Mouse (Mus musculus) liver, embryonic 14 days (tissue): ENCODE results near the gene Ranbp3l. TPM values are rescaled to one million over a fixed set of nuclear protein-coding genes. Genes with fewer than 3 reads are reported as not detected.

Experiments
- polyA plus RNA-seq: library from polyadenylated mRNA; depleted of rRNA; stranded (reverse); fragments of >200 nt; gene quantifications from 2 replicates; pipeline ENCODE4 v1.2.3, GENCODE M21; 2012; rRNA removed

Ranbp3l gene
- 0.23 and 0.36 TPM in 2 replicates for polyA plus RNA-seq

GRCm38 (mm10) chr15:8967573-8968228 is at the start of gene Ranbp3l:
Gene Ranbp3l, plus strand, starts transcription at chr15:8967949.

GRCm38 (mm10) chr15:9070912-9071555 is 103.3 kb downstream of the Ranbp3l start, which contains the start of gene Nadk2:
Gene Nadk2, plus strand, starts transcription at chr15:9071260.

Other genes starting within 250 kb of the Ranbp3l start
- gene Nadk2, start 103.3 kb downstream of the Ranbp3l start, polyA plus RNA-seq: 102 TPM in 2 replicates
- 3.4 and 4.0 TPM in 2 replicates for gene Lmbrd2, start 172.6 kb downstream of the Ranbp3l start, polyA plus RNA-seq
- gene Skp2, start 187.5 kb downstream of the Ranbp3l start, polyA plus RNA-seq: 6.7 and 11.9 TPM in 2 replicates